Mouse (Mus musculus) limb, embryonic 10.5 days (tissue): Measurements from ENCODE around the gene Dcst2. TPM values are rescaled to one million over a fixed set of nuclear protein-coding genes. Genes with fewer than 3 reads are reported as not detected.

Source experiments
- DNase-seq: peaks from one replicate; pipeline ENCODE4 v3.0.0-alpha.2; 2017; ENCODE audit warnings: low spot score
- H3K27ac ChIP-seq: fragments of 300-500 bp; sonication (generic); 2 replicates; pipeline ENCODE4 v1.5.1; 2016; ENCODE audit warnings: mild to moderate bottlenecking
- H3K27me3 ChIP-seq: fragments of 300-500 bp; sonication (generic); 2 replicates; pipeline ENCODE4 v1.6.1; 2016; ENCODE audit warnings: low read depth, mild to moderate bottlenecking; ENCODE audit not compliant: poor library complexity, severe bottlenecking
- H3K36me3 ChIP-seq: fragments of 300-500 bp; sonication (generic); 2 replicates; pipeline ENCODE4 v1.6.1; 2016; ENCODE audit warnings: mild to moderate bottlenecking, moderate library complexity
- H3K4me1 ChIP-seq: fragments of 300-500 bp; sonication (generic); 2 replicates; pipeline ENCODE4 v1.6.1; 2016
- H3K4me3 ChIP-seq: fragments of 300-500 bp; sonication (generic); 2 replicates; pipeline ENCODE4 v1.5.1; 2016; ENCODE audit warnings: mild to moderate bottlenecking, moderate library complexity
- H3K9me3 ChIP-seq: fragments of 300-500 bp; sonication (generic); replicated peaks from 2 replicates; pipeline ENCODE4 v1.6.1; 2016; ENCODE audit warnings: mild to moderate bottlenecking
- WGBS: fragments of 180-500 bp; shearing (Covaris S2); methylation state at CpG from one replicate; pipeline ENCODE4 v1.1.7; 2016; 5-methylcytosine and 5-hydroxymethylcytosine counted together
- polyA plus RNA-seq: library from polyadenylated mRNA; unstranded; fragments of >200 nt; fragmentation: Nextera tagmentation; extraction: Ambion mirVana; gene quantifications from 2 replicates; pipeline ENCODE4 v1.2.1, GENCODE M21; 2016

Dcst2 gene
- polyA plus RNA-seq, 1 experiment from 2014 or later = 0.24 TPM

- no peaks in the 10 kb centered on the region for H3K9me3 ChIP-seq
- H3K4me1 ChIP-seq = peaks cover 46% of the 10 kb centered on the region
- H3K36me3 ChIP-seq = 0 out of 2 replicates have a peak, but pooled peaks cover 4% of the 10 kb centered on the region
- WGBS = 47% methylated on average over 5 of the region's 5 CpGs
- H3K27me3 ChIP-seq = peaks cover 65% of the 10 kb centered on the region
- DNase-seq = no peak
- no peak overlapping the region for H3K27ac ChIP-seq
- H3K4me3 ChIP-seq = no peak overlapping the region
These were observed 10.5 kb upstream of the Dcst2 start for GRCm38 (mm10) chr3:89351271-89351670.

- peaks cover 36% of the 10 kb centered on the region for H3K27me3 ChIP-seq
- 15% methylated on average over 5 of the region's 5 CpGs for WGBS
- peak; percentile 90 for DNase-seq
- H3K36me3 ChIP-seq = no peaks in the 10 kb centered on the region
- H3K4me3 ChIP-seq = 0 out of 2 replicates have a peak overlapping the region, but pooled peaks have one; percentile 11
- peak overlapping the region; percentile 38; the same call in 1 of the 2 replicates for H3K27ac ChIP-seq
- no peaks in the 10 kb centered on the region for H3K9me3 ChIP-seq
- H3K4me1 ChIP-seq = peaks cover 24% of the 10 kb centered on the region
These were observed 6.8 kb upstream of the Dcst2 start for GRCm38 (mm10) chr3:89354816-89355511.

- Histone ChIP-seq H3K4me1 (peaks cover 18% of the 10 kb centered on the region), H3K4me3 (no peak overlapping the region), H3K27ac (no peak overlapping the region), H3K36me3 (no peaks in the 10 kb centered on the region), H3K27me3 (peaks cover 30% of the 10 kb centered on the region), H3K9me3 (no peaks in the 10 kb centered on the region)
- WGBS = 83% methylated on average over 6 of the region's 6 CpGs
- DNase-seq = no peak
These were observed 6.3 kb upstream of the Dcst2 start for GRCm38 (mm10) chr3:89355512-89355902.

GRCm38 (mm10) chr3:89356029-89356428 lies 5.7 kb upstream of the Dcst2 start:
- Histone ChIP-seq H3K27ac (no peak overlapping the region), H3K4me1 (peaks cover 15% of the 10 kb centered on the region), H3K4me3 (no peak overlapping the region), H3K36me3 (no peaks in the 10 kb centered on the region), H3K27me3 (peaks cover 25% of the 10 kb centered on the region), H3K9me3 (no peaks in the 10 kb centered on the region)
- DNase-seq = no peak
- WGBS = 75% methylated on average over 9 of the region's 9 CpGs

- peaks cover 13% of the 10 kb centered on the region for H3K4me1 ChIP-seq
- H3K27me3 ChIP-seq = 0 out of 2 replicates have a peak, but pooled peaks cover 6% of the 10 kb centered on the region
- WGBS = 81% methylated on average over 6 of the region's 6 CpGs
- H3K4me3 ChIP-seq = no peak overlapping the region
- no peak for DNase-seq
- H3K36me3 ChIP-seq = no peaks in the 10 kb centered on the region
- H3K27ac ChIP-seq = no peak overlapping the region
- no peaks in the 10 kb centered on the region for H3K9me3 ChIP-seq
These were observed 2.1 kb upstream of the Dcst2 start for GRCm38 (mm10) chr3:89359630-89360029.

- Histone ChIP-seq H3K4me1 (peaks cover 8% of the 10 kb centered on the region; the same call in 1 of the 2 replicates), H3K4me3 (no peak overlapping the region), H3K36me3 (no peaks in the 10 kb centered on the region), H3K27me3 (0 out of 2 replicates have a peak, but pooled peaks cover 6% of the 10 kb centered on the region), H3K9me3 (no peaks in the 10 kb centered on the region), H3K27ac (no peak overlapping the region)
- 80% methylated on average over 3 of the region's 3 CpGs for WGBS
- DNase-seq = no peak
These were observed 1.5 kb upstream of the Dcst2 start for GRCm38 (mm10) chr3:89360237-89360636.

GRCm38 (mm10) chr3:89364631-89365030 lies 2.9 kb downstream of the Dcst2 start:
- no peak overlapping the region for H3K27ac ChIP-seq
- H3K9me3 ChIP-seq = no peaks in the 10 kb centered on the region
- WGBS = 64% methylated on average over 8 of the region's 8 CpGs
- no peak overlapping the region for H3K4me3 ChIP-seq
- no peaks in the 10 kb centered on the region for H3K36me3 ChIP-seq
- H3K27me3 ChIP-seq = no peaks in the 10 kb centered on the region
- H3K4me1 ChIP-seq = peaks cover 23% of the 10 kb centered on the region
- DNase-seq = no peak

GRCm38 (mm10) chr3:89365153-89365485 lies 3.3 kb downstream of the Dcst2 start, which contains the start of gene Dcst1:
Dcst1 (minus strand) TSS chr3:89365253.
- H3K4me3 ChIP-seq = no peak within 1 kb of the TSS
- H3K27ac ChIP-seq = no peak within 1 kb of the TSS
- no peaks in the 10 kb centered on the region for H3K9me3 ChIP-seq
- H3K27me3 ChIP-seq = no peaks in the 10 kb centered on the region
- H3K36me3 ChIP-seq = no peaks in the 10 kb centered on the region
- peaks cover 23% of the 10 kb centered on the region for H3K4me1 ChIP-seq
- no peak for DNase-seq
- 92% methylated on average over 11 of the region's 11 CpGs for WGBS

GRCm38 (mm10) chr3:89365486-89366414 lies 4.0 kb downstream of the Dcst2 start:
- Histone ChIP-seq H3K4me1 (peaks cover 23% of the 10 kb centered on the region), H3K9me3 (no peaks in the 10 kb centered on the region), H3K27ac (no peak overlapping the region), H3K27me3 (no peaks in the 10 kb centered on the region), H3K36me3 (no peaks in the 10 kb centered on the region), H3K4me3 (no peak overlapping the region)
- WGBS = 75% methylated on average over 20 of the region's 20 CpGs
- DNase-seq = no peak

GRCm38 (mm10) chr3:89367338-89367737 lies 5.6 kb downstream of the Dcst2 start:
- Histone ChIP-seq H3K4me3 (no peak overlapping the region), H3K9me3 (no peaks in the 10 kb centered on the region), H3K4me1 (peaks cover 20% of the 10 kb centered on the region), H3K36me3 (no peaks in the 10 kb centered on the region), H3K27ac (no peak overlapping the region), H3K27me3 (no peaks in the 10 kb centered on the region)
- WGBS = 65% methylated on average over 11 of the region's 11 CpGs
- DNase-seq = no peak

- DNase-seq = no peak
- H3K27ac ChIP-seq = no peak overlapping the region
- H3K4me1 ChIP-seq = peaks cover 17% of the 10 kb centered on the region
- H3K4me3 ChIP-seq = no peak overlapping the region
- H3K9me3 ChIP-seq = no peaks in the 10 kb centered on the region
- WGBS = 47% methylated on average over 5 of the region's 5 CpGs
- H3K36me3 ChIP-seq = no peaks in the 10 kb centered on the region
- no peaks in the 10 kb centered on the region for H3K27me3 ChIP-seq
These were observed 11.9 kb downstream of the Dcst2 start for GRCm38 (mm10) chr3:89373581-89374231.

- H3K4me1 ChIP-seq = peaks cover 29% of the 10 kb centered on the region
- no peak for DNase-seq
- no peaks in the 10 kb centered on the region for H3K27me3 ChIP-seq
- H3K4me3 ChIP-seq = peak overlapping the region; percentile 64
- peak overlapping the region; percentile 91 for H3K27ac ChIP-seq
- H3K9me3 ChIP-seq = no peaks in the 10 kb centered on the region
- 71% methylated on average over 4 of the region's 4 CpGs for WGBS
- no peaks in the 10 kb centered on the region for H3K36me3 ChIP-seq
These were observed 16.1 kb downstream of the Dcst2 start for GRCm38 (mm10) chr3:89377831-89378230.
